Mouse (Mus musculus): Measurements from ENCODE around the gene Tmem129. TPM values are rescaled to one million over a fixed set of nuclear protein-coding genes. Genes with fewer than 3 reads are reported as not detected.

Gene Tmem129
- total and polyA plus RNA-seq, 3 experiments = 40.2 to 51.3 TPM; not detected in 1

DNA sequence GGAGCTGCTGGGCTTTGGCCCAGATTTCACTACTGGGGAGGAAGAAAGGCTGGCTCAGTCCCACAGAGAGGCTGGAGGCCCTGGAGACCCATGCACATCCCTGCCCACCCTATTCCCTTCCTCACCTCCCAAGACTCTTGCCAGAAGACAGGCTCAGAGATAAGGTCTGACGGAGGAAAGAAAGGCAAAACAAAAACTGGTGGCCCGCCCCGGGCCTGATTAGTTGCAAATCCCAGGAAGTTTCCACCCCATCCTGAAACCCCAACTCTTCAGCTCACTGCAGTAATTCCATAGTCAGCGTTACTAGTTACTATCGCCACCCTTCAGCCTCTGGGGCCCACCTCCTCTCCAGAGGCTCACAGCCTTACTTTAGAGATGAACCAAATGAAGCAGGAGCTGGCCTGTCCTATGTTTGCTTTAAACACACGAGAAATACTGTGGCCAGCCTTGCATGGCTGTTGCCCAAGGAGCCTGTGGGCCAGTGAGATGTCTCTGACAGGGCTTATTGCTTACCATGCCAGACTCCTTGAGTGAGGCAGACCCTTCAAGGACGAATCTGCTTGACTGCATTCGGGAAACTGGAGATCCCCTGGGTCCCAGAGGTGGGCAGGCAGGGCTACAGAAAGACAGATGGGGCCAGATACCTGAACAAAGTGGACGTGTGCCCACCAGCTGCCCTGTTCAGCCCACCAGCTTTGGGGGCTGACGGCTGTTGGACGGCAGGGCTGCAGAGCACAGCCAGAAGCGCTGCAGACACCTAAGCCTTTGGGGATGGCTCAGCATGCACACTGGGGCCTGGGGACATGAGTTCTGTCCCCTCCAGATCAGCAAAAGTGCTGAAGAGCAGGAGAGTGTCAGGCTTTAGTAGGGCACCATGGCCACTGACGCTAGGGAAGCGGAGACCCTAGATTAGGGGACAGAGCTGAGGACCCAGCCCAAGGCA lies 30.3 kb upstream of the Tmem129 start:
- no peak overlapping the region for H3K27ac ChIP-seq (ENCODE audit: control insufficient read depth, low read depth, low read length)
- H3K27me3 ChIP-seq (ENCODE audit: control insufficient read depth in 1 of 2, insufficient read depth in 2 of 2, low read length in 2 of 2) = no peaks in the 10 kb centered on the region
- no peak overlapping the region for H3K4me3 ChIP-seq (ENCODE audit: control insufficient read depth in 1 of 2, insufficient read depth in 1 of 2, low read depth in 2 of 2, low read length in 2 of 2)
- no peaks in the 10 kb centered on the region for H3K79me2 ChIP-seq (ENCODE audit: control insufficient read depth, insufficient read depth, low read length, poor library complexity)
- peaks cover 2 to 21% of the 10 kb centered on the region in 2 experiments for H3K4me1 ChIP-seq (ENCODE audit: control insufficient read depth in 1 of 2, insufficient read depth in 2 of 2, low read length in 2 of 2)
- no peak for DNase-seq (ENCODE audit: low read depth, low spot score)
- H3K9ac ChIP-seq (ENCODE audit: control insufficient read depth, low read depth, low read length, poor library complexity, severe bottlenecking) = no peak overlapping the region
- no peaks in the 10 kb centered on the region for H3K9me3 ChIP-seq (replicated peaks; ENCODE audit: insufficient read depth, low read length)
- TF ChIP-seq MAX (IDR thresholded peaks at IDR 0.05; ENCODE audit: low read length) (no peak), JUND (IDR thresholded peaks at IDR 0.05; ENCODE audit: low read depth, low read length) (no peak), ZMIZ1 (IDR thresholded peaks at IDR 0.05; ENCODE audit: low read depth, low read length) (no peak), NELFE (IDR thresholded peaks at IDR 0.05; ENCODE audit: low read depth, low read length) (no peak), HCFC1 (IDR thresholded peaks at IDR 0.05; ENCODE audit: low read depth, low read length) (no peak), MXI1 (IDR thresholded peaks at IDR 0.05; ENCODE audit: low read depth, low read length) (no peak), POLR2AphosphoS2 (IDR thresholded peaks at IDR 0.05; ENCODE audit: low read length) (no peak), RAD21 (IDR thresholded peaks at IDR 0.05; ENCODE audit: low read depth, low read length) (no peak), TBP (IDR thresholded peaks at IDR 0.05; ENCODE audit: low read depth, low read length) (no peak), POLR2AphosphoS5 (IDR thresholded peaks at IDR 0.05; ENCODE audit: borderline replicate concordance, low read depth, low read length) (no peak), NRF1 (IDR thresholded peaks at IDR 0.05; ENCODE audit: insufficient read depth, low read depth, low read length, poor library complexity, severe bottlenecking) (no peak), MAZ (IDR thresholded peaks at IDR 0.05; ENCODE audit: low read depth, low read length) (no peak), KAT2A (conservative IDR thresholded peaks at IDR 0.05; ENCODE audit: low read depth, low read length) (no peak), EP300 (IDR thresholded peaks at IDR 0.05; ENCODE audit: low read depth in 1 of 2, low read length in 2 of 2) (no peak), RCOR1 (IDR thresholded peaks at IDR 0.05; ENCODE audit: low read depth, low read length) (no peak), GABPA (IDR thresholded peaks at IDR 0.05; ENCODE audit: low read depth, low read length) (no peak), MYB (IDR thresholded peaks at IDR 0.05; ENCODE audit: low read depth, low read length) (no peak), MAFK (IDR thresholded peaks at IDR 0.05; ENCODE audit: borderline replicate concordance, low read depth, low read length) (no peak), SIN3A (IDR thresholded peaks at IDR 0.05; ENCODE audit: low read length) (no peak)
- peaks cover 0 to 2% of the 10 kb centered on the region in 2 experiments; a peak in 2 of 4 replicates for H3K36me3 ChIP-seq (ENCODE audit: control insufficient read depth in 1 of 2, insufficient read depth in 2 of 2, low read length in 2 of 2)

DNA sequence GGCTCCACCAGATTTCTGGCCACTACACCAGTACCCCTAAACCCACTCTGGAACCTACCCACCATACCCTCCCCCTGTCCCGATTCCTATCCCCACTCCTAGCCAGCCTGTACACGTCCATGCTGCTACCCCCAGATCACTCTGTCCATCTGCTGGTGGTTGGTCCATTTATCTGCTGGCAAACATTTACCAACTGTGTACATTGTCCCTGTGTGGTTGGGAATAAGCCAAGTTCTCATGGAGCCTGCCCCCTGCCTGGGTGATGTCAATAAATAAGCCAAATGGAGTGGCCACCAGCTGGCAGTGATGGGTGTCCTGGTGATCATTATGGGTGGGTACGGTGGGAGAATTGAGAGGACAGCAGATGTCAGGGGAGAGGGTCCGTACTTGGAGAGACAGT lies 28.9 kb upstream of the Tmem129 start:
- no peaks in the 10 kb centered on the region for H3K79me2 ChIP-seq (ENCODE audit: control insufficient read depth, insufficient read depth, low read length, poor library complexity)
- peaks cover 16 to 33% of the 10 kb centered on the region in 2 experiments for H3K4me1 ChIP-seq (ENCODE audit: control insufficient read depth in 1 of 2, insufficient read depth in 2 of 2, low read length in 2 of 2)
- TF ChIP-seq POLR2A (IDR thresholded peaks at IDR 0.05; ENCODE audit: control insufficient read depth in 1 of 2, insufficient read depth in 1 of 2, low read depth in 1 of 2, low read length in 2 of 2, poor library complexity in 1 of 2) (no peak), RCOR1 (IDR thresholded peaks at IDR 0.05; ENCODE audit: low read depth, low read length) (no peak), SMC3 (IDR thresholded peaks at IDR 0.05; ENCODE audit: low read depth, low read length) (no peak), TAL1 (IDR thresholded peaks at IDR 0.05; ENCODE audit: low read length) (no peak), GATA1 (IDR thresholded peaks at IDR 0.05; ENCODE audit: low read depth, low read length) (no peak), TBP (IDR thresholded peaks at IDR 0.05; ENCODE audit: low read depth, low read length) (no peak), MYB (IDR thresholded peaks at IDR 0.05; ENCODE audit: low read depth, low read length) (no peak), JUND (IDR thresholded peaks at IDR 0.05; ENCODE audit: low read depth, low read length) (no peak), E2F4 (IDR thresholded peaks at IDR 0.05; ENCODE audit: borderline replicate concordance, low read depth, low read length) (no peak), ETS1 (IDR thresholded peaks at IDR 0.05; ENCODE audit: low read depth, low read length) (no peak), RAD21 (IDR thresholded peaks at IDR 0.05; ENCODE audit: low read depth, low read length) (no peak), MYC (IDR thresholded peaks at IDR 0.05; ENCODE audit: low read depth, low read length) (no peak), MEF2A (IDR thresholded peaks at IDR 0.05; ENCODE audit: extremely low read depth, insufficient replicate concordance, low read depth, low read length, poor library complexity, severe bottlenecking) (no peak), KAT2A (conservative IDR thresholded peaks at IDR 0.05; ENCODE audit: low read depth, low read length) (no peak), NRF1 (IDR thresholded peaks at IDR 0.05; ENCODE audit: insufficient read depth, low read depth, low read length, poor library complexity, severe bottlenecking) (no peak), NELFE (IDR thresholded peaks at IDR 0.05; ENCODE audit: low read depth, low read length) (no peak), CTCF (IDR thresholded peaks at IDR 0.05 in 2 of 3, conservative IDR thresholded peaks at IDR 0.05 in 1 of 3; ENCODE audit: control insufficient read depth in 1 of 3, insufficient read depth in 1 of 3, low read depth in 2 of 3, low read length in 3 of 3, poor library complexity in 1 of 3, severe bottlenecking in 1 of 3) (no peak)
- H3K9ac ChIP-seq (ENCODE audit: control insufficient read depth, low read depth, low read length, poor library complexity, severe bottlenecking) = no peak overlapping the region
- H3K9me3 ChIP-seq (replicated peaks; ENCODE audit: insufficient read depth, low read length) = no peaks in the 10 kb centered on the region
- H3K27ac ChIP-seq (ENCODE audit: control insufficient read depth, low read depth, low read length) = no peak overlapping the region
- no peak for DNase-seq (ENCODE audit: low read depth, low spot score)
- H3K4me3 ChIP-seq (ENCODE audit: control insufficient read depth in 1 of 2, insufficient read depth in 1 of 2, low read depth in 2 of 2, low read length in 2 of 2) = no peak overlapping the region
- H3K27me3 ChIP-seq (ENCODE audit: control insufficient read depth in 1 of 2, insufficient read depth in 2 of 2, low read length in 2 of 2) = no peaks in the 10 kb centered on the region
- peaks cover 0 to 14% of the 10 kb centered on the region in 2 experiments; a peak in 2 of 4 replicates for H3K36me3 ChIP-seq (ENCODE audit: control insufficient read depth in 1 of 2, insufficient read depth in 2 of 2, low read length in 2 of 2)

Measured in MEL (cell line).